Mouse (Mus musculus) lung, adult 2 months (tissue): ENCODE results near the gene Ccdc130.

Source experiments
- CTCF ChIP-seq: fragments of 200-500 bp; IDR thresholded peaks from 2 replicates; pipeline ENCODE4 v1.5.1; 2011; ENCODE audit warnings: mild to moderate bottlenecking, low read length, control low read depth; ENCODE audit not compliant: insufficient read depth
- POLR2A ChIP-seq: fragments of 200-500 bp; IDR thresholded peaks from 2 replicates; pipeline ENCODE4 v1.6.1; 2011; ENCODE audit warnings: low read depth, mild to moderate bottlenecking, control low read depth, low read length, borderline replicate concordance; ENCODE audit errors: extremely low read depth

GRCm38 (mm10) chr8:84237542-84238229, 32.5 kb downstream of the Ccdc130 start:
- TF ChIP-seq CTCF, result no peak
- no peak for TF ChIP-seq POLR2A
